Mouse (Mus musculus) small intestine, adult 2 months (tissue): ENCODE measurements around the gene Sept3.

ENCODE experiments used
- CTCF ChIP-seq: fragments of 200-500 bp; IDR thresholded peaks from 2 replicates; pipeline ENCODE4 v1.5.1; 2012; ENCODE audit warnings: low read depth, mild to moderate bottlenecking, control low read depth, inconsistent platforms, low read length, moderate library complexity, mixed read lengths; ENCODE audit not compliant: insufficient replicate concordance, insufficient read length; ENCODE audit errors: extremely low read depth
- POLR2A ChIP-seq: fragments of 200-500 bp; IDR thresholded peaks from 2 replicates; pipeline ENCODE4 v1.6.1; 2012; ENCODE audit warnings: low read depth, mild to moderate bottlenecking, control low read depth, inconsistent platforms, low read length, moderate library complexity

DNA sequence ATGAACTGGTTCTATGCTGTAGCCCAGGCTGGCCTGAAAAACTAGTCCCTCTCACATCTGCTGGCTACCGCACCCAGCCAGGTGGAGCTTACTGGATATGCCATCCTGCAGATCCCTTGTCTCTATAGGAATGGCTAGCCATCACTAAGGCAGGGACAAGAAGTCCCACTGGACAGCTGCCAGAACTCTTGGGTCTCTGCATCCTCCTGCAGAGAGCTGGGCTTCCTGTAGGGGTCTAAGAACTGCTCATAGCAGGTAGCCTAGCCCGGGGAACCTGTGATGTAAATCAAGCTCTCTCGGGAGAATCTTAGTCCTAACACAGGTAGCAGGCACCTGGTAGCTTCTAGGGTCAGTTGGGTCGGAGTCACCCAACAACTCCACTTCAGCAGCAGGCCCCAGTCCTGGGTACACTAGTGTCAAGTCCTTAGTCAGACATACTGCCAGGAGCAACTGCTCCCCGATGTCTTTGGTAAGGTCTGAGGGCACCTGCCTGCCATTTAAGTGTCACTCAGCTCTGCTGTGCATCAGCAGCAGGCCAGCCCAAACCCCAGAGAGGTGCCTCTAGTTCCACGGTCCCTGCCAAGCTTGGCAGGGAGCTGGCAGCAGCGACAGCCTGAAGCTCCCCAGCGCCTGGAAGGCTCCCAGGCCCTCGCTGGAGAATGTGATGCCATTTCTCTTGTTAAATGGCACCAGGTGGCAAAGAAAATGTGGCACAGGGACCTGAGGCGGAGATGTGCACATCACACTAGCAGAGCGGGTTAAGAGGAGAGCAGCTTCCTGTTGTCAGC, 42.9 kb upstream of the Sept3 start:
- no peak for TF ChIP-seq CTCF
- TF ChIP-seq POLR2A: no peak
